Mouse (Mus musculus) myocyte (in vitro differentiated cells): ENCODE data around the gene Fam102a.

Experiments
- CEBPB ChIP-seq: IDR thresholded peaks from 2 replicates; pipeline ENCODE4 v1.6.1; 2011; ENCODE audit warnings: mild to moderate bottlenecking, moderate library complexity; ENCODE audit not compliant: poor library complexity, insufficient read depth, severe bottlenecking
- E2F4 ChIP-seq: IDR thresholded peaks from one replicate; pipeline ENCODE4 v1.6.1; 2011; ENCODE audit warnings: mild to moderate bottlenecking, control low read depth, moderate library complexity; ENCODE audit not compliant: insufficient read depth
- MAX ChIP-seq: IDR thresholded peaks from one replicate; pipeline ENCODE4 v1.6.1; 2011; ENCODE audit warnings: low read depth, mild to moderate bottlenecking, control low read depth
- MYOD1 ChIP-seq, 3 experiments: IDR thresholded peaks; one replicate each; pipeline ENCODE4 v1.6.1; 2011; ENCODE audit warnings: control low read depth in 2 of 3, low read depth in 2 of 3, mild to moderate bottlenecking in 2 of 3, moderate library complexity in 1 of 3; ENCODE audit not compliant: insufficient read length in 2 of 3, control insufficient read depth in 1 of 3
- MYOG ChIP-seq, 3 experiments: IDR thresholded peaks; one replicate each; pipeline ENCODE4 v1.6.1; 2011; ENCODE audit warnings: control low read depth in 2 of 3, low read depth in 2 of 3, mild to moderate bottlenecking in 2 of 3; ENCODE audit not compliant: insufficient read length in 2 of 3, control insufficient read depth in 1 of 3, insufficient read depth in 1 of 3
- POLR2A ChIP-seq: IDR thresholded peaks from one replicate; pipeline ENCODE4 v1.6.1; 2011; ENCODE audit warnings: low read depth, mild to moderate bottlenecking, control low read depth, moderate library complexity; ENCODE audit not compliant: insufficient read length
- SRF ChIP-seq: IDR thresholded peaks from one replicate; pipeline ENCODE4 v1.6.1; 2011; ENCODE audit warnings: low read depth; ENCODE audit not compliant: control insufficient read depth, insufficient read length
- TCF12 ChIP-seq: IDR thresholded peaks from one replicate; pipeline ENCODE4 v1.6.1; 2011; ENCODE audit warnings: mild to moderate bottlenecking, control low read depth; ENCODE audit not compliant: poor library complexity, insufficient read depth, severe bottlenecking
- TCF3 ChIP-seq: IDR thresholded peaks from one replicate; pipeline ENCODE4 v1.6.1; 2011; ENCODE audit warnings: low read depth, control low read depth; ENCODE audit not compliant: insufficient read length
- USF1 ChIP-seq: IDR thresholded peaks from one replicate; pipeline ENCODE4 v1.6.1; 2011; ENCODE audit warnings: low read depth, mild to moderate bottlenecking, control low read depth, moderate library complexity

DNA sequence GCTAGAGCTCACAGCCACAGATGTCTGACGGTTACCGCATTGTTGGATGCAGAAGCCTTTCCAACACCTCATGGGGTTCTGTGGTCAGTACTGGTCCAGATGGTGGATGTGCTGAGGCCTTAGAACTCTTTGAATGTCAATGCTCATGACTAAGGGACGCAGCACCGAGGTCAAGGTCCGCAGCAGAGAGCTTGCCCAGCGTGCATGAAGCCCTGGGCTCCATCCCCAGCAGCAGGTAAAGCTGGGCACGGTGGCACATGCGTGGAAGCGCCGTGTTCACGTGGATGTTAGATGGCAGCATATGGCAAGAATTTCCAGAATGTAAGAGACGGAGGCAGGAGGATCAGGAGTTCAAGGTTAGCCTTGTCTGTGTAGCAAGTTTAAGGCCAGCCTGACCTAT lies 9.3 kb upstream of the Fam102a start:
- TF ChIP-seq MAX (no peak), POLR2A (no peak), MYOD1 (IDR thresholded peaks at IDR 0.05; ENCODE audit: control insufficient read depth in 1 of 3, insufficient read length in 2 of 3, low read depth in 2 of 3) (no peak), E2F4 (no peak), USF1 (no peak), TCF12 (no peak), TCF3 (no peak), MYOG (IDR thresholded peaks at IDR 0.05; ENCODE audit: control insufficient read depth in 1 of 3, insufficient read depth in 1 of 3, insufficient read length in 2 of 3, low read depth in 2 of 3) (no peak), SRF (no peak), CEBPB (no peak)
